Mouse (Mus musculus): ENCODE measurements at regions not wholly inside any gene's neighbourhood (a gene's known extent, or its start where the extent isn't known, plus 50 kb on each side); places are given as distances from the start of the nearest gene placed in this dataset.

- no peak for DNase-seq (ENCODE audit: low read depth, low spot score)
Observed at GRCm38 (mm10) chr2:167848468-167849440, 83.1 kb upstream of the Ptpn1 start.

DNA sequence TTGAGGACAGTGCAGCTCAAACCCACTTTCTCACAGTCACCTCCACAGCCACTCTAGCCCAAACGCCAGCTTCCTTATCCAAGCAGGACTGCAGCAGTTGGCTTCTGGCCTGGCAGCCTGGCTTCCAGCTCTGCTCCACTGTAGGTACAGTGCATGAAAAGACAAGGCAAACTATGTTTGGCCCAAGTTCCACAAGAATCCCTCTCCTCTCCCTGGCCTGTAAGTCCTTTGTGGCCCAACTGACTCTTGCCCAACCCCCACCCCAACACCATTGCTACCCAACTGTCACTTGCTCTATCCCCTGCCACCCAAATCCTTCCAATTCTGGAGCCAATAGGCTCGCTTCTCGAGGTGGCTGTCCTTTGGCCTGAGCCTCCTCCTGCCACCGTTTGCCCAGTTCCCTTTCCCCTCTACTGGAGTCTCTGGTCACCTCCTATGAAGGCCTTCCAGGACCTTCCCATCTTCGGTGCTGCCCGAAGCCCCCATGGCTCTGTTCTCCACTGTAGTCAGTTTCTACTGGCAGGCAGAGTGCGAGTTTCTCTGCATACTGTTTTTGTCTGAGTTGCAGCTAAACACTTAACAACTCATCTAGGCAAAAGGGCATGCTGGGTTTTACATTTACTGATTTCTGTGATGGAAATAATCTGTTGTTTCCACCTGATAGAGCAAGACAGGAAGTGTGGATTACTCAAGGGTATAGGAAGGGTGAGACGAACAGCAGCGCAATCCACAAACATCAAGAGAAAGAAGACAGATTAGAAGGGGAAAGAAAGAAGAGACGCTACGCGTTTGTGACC is 84.4 kb upstream of the Ptpn1 start:
- no peak for DNase-seq (ENCODE audit: low read depth, low spot score)

GRCm38 (mm10) chr2:167845370-167845769 is 86.5 kb upstream of the Ptpn1 start:
- DNase-seq (ENCODE audit: low read depth, low spot score), result no peak

GRCm38 (mm10) chr2:167844556-167844955 is 87.3 kb upstream of the Ptpn1 start:
- DNase-seq (ENCODE audit: low read depth, low spot score), result no peak

- no peak for DNase-seq (ENCODE audit: low read depth, low spot score)
Observed at GRCm38 (mm10) chr2:167843921-167844320, 87.9 kb upstream of the Ptpn1 start.

- no peak for DNase-seq (ENCODE audit: low read depth, low spot score)
Observed at GRCm38 (mm10) chr2:167842993-167843392, 88.9 kb upstream of the Ptpn1 start.

GRCm38 (mm10) chr2:167842473-167842872 is 89.4 kb upstream of the Ptpn1 start:
- DNase-seq (ENCODE audit: low read depth, low spot score), result no peak

GRCm38 (mm10) chr2:167841339-167842240 is 90.3 kb upstream of the Ptpn1 start:
- DNase-seq (ENCODE audit: low read depth, low spot score), result no peak

- no peak for DNase-seq (ENCODE audit: low read depth, low spot score)
Observed at GRCm38 (mm10) chr2:167840344-167840743, 91.5 kb upstream of the Ptpn1 start.

DNA sequence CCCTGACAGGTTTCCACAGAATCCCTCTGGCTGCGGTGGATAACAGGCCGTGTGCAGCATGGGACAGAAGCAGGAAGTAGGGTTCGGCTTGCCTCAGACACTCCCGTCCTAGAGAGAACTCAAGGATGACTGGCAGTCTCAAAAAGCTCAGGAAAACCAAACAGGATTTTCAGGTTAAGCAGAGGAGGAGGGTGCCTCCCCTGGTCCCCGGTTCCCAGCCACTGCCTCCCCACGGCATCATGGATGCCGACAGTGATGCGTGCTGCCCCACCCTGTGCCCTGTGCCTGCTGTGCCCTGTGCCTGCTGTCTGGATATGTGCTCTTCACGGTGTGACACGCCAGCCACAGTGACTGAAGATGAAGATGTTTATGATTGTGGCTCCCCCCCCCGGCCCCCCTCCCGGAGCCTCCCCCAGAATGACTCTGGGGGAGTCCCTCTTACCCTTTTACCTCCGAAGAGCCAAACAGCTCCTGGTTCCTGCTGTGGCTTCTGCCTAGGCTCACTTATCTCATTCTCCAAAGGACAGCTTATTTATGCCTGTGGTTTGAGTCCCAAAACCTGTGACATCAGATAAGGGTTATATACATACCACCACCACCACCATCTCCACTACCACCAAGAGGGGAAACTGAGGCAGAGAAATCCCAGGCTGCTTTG is 92.4 kb upstream of the Ptpn1 start:
- DNase-seq (ENCODE audit: low read depth, low spot score), result no peak

- DNase-seq (ENCODE audit: low read depth, low spot score), result no peak
Observed at GRCm38 (mm10) chr2:167837596-167837995, 94.3 kb upstream of the Ptpn1 start.

GRCm38 (mm10) chr2:167836611-167837010 is 95.2 kb upstream of the Ptpn1 start:
- DNase-seq (ENCODE audit: low read depth, low spot score), result no peak

DNA sequence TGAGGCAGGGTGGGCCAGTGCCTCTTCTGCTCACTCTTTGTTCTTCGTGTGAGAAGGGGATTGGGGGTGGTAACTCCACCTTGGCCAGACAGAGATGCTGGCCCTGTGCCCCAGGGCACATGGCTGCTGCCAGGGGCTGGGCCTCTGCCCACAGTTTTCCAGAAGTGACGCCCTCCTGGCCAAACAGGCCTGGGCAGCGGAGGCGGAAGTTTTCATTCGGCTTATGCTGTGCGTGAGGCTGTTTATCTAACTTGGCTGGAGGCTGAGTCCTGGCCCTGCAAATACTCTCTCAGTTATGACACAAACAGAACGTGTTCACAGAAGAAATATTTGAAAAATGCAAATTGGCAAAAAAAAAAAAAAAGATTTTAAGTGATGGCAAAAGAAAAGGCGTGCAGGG is 97.3 kb upstream of the Ptpn1 start:
- no peak for DNase-seq (ENCODE audit: low read depth, low spot score)

DNA sequence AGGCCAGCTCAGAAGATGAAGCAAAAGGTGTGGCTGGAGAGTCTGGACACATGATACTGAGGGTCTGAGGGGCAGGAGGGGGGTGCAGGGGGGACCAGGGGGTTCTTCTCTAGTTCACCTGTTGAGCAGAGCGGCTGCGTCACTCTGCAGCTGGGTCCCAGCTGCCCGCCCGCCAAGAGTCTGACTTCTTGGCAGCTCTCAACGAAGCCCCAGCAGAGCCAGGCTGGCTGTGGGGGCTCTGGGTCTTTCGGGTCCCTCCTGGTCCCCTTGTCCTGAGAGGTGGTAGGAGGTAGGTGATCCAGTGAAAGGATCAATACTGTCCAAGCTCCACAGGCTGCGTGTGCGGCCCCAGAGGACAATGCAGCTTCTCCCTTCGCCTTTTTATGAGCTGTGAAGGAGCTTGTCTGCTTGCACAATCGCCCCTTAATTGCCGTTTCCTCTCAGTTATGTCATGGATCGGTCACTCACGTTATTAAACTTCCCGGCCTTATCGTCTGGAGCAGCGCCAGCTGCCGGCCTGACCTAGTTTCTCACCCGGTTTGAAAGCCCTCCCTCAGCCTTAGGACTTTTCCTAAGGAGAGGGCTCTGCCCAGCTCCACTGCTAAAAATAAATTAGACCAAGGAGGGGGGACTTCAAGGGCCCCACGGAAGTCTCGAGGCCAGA is 98.4 kb upstream of the Ptpn1 start:
- no peak for DNase-seq (ENCODE audit: low read depth, low spot score)

DNA sequence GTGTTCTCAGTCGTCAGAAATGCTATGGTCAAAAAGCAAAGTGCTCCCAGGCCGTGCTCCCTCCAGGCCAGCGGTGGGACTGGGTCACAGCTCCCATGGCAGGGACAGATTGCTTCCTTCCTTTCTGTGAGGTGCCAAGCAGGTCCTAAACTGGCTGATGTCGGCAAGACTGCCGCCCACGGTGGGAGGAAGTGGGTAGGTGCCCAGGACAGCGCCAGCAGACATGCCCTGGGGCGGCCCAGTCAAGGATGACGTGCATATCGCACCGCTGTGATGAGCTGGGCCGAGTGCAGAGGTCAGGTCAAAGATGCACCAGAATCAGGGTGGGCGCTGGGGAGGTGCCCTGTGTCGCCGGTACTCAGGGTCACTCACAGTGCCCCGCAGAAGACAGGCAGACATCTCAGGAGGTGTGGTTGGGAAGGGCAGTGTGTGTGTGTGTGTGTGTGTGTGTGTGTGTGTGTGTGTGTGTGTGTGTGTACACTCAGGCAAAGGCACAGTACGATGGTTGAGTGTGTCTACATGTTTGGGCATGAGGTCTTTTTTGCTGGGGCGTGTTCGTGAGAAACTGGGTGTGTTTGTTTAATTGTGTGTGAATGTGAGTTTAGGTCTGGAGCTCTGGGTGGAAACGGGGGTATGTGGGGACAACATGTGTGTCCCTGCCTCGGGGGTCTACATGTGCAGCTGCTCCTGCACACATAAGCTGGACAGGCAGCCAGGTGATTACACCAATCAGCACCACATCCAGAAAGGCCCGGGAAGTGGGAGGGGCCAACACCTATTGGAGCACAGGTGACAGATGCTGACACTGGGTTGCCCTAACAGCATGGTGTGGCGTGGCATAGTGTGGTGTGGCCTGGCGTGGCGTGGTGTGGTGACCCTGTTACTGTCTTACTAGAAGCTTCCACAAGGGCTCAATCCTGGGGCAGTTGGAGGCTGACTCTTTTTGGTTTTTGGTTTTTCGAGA is 100.5 kb upstream of the Ptpn1 start:
- DNase-seq (ENCODE audit: low read depth, low spot score), result no peak

- no peak for DNase-seq (ENCODE audit: low read depth, low spot score)
Observed at GRCm38 (mm10) chr2:167828258-167828657, 103.6 kb upstream of the Ptpn1 start.

GRCm38 (mm10) chr2:167826922-167827703 is 104.7 kb upstream of the Ptpn1 start:
- DNase-seq (ENCODE audit: low read depth, low spot score), result no peak

- no peak for DNase-seq (ENCODE audit: low read depth, low spot score)
Observed at GRCm38 (mm10) chr2:167823513-167823912, 108.3 kb upstream of the Ptpn1 start.

All from ZHBTc4 (cell line).